Mouse (Mus musculus) heart, postnatal 0 days (tissue): ENCODE measurements around the gene Cpm. TPM values are rescaled to one million over a fixed set of nuclear protein-coding genes. Genes with fewer than 3 reads are reported as not detected.
"Not testable (repeated sequence)": the region's sequence is repeated elsewhere in the genome, so short reads cannot be mapped to it uniquely, and the experiment has no call there.

Experiments used
- ATAC-seq: fragments of 200-750 bp; cut with Nextera tagmentation; 2 replicates; pipeline ENCODE4 v1.8.0; 2017; ENCODE audit warnings: low read depth, moderate number of reproducible peaks, moderate library complexity; ENCODE audit not compliant: insufficient read depth
- DNase-seq: peaks from one replicate; pipeline ENCODE4 v3.0.0-alpha.2; 2016; ENCODE audit warnings: low spot score
- H3K27ac ChIP-seq: fragments of 300-500 bp; sonication (generic); 2 replicates; pipeline ENCODE4 v1.5.1; 2014; ENCODE audit warnings: low read depth, mild to moderate bottlenecking
- H3K27me3 ChIP-seq: fragments of 300-500 bp; sonication (generic); 2 replicates; pipeline ENCODE4 v1.6.1; 2014; ENCODE audit warnings: low read length, mixed read lengths; ENCODE audit not compliant: control insufficient read depth, insufficient read depth
- H3K36me3 ChIP-seq: fragments of 300-500 bp; sonication (generic); replicated peaks from 2 replicates; pipeline ENCODE4 v1.6.1; 2014; ENCODE audit warnings: low read length, mixed read lengths; ENCODE audit not compliant: control insufficient read depth, insufficient read depth
- H3K4me1 ChIP-seq: fragments of 300-500 bp; sonication (generic); 2 replicates; pipeline ENCODE4 v1.6.1; 2014; ENCODE audit warnings: antibody characterized with exemption; ENCODE audit not compliant: control insufficient read depth, insufficient read depth
- H3K4me2 ChIP-seq: fragments of 300-500 bp; sonication (generic); 2 replicates; pipeline ENCODE4 v1.6.1; 2014; ENCODE audit warnings: low read depth, mild to moderate bottlenecking, low read length, moderate library complexity
- H3K4me3 ChIP-seq: fragments of 300-500 bp; sonication (generic); 2 replicates; pipeline ENCODE4 v1.5.1; 2014; ENCODE audit warnings: low read depth, low read length
- H3K9ac ChIP-seq: fragments of 300-500 bp; sonication (generic); replicated peaks from 2 replicates; pipeline ENCODE4 v1.6.1; 2014; ENCODE audit warnings: low read depth, low read length, mixed read lengths
- H3K9me3 ChIP-seq: fragments of 300-500 bp; sonication (generic); replicated peaks from 2 replicates; pipeline ENCODE4 v1.6.1; 2016; ENCODE audit warnings: low read length; ENCODE audit not compliant: control insufficient read depth
- CTCF ChIP-seq: IDR thresholded peaks from 2 replicates; pipeline ENCODE4 v1.5.1; 2016; ENCODE audit warnings: antibody characterized with exemption, control low read depth, low read depth
- EP300 ChIP-seq: IDR thresholded peaks from 2 replicates; pipeline ENCODE4 v1.6.1; 2016; ENCODE audit warnings: antibody characterized with exemption, low read depth
- WGBS: fragments of 180-500 bp; shearing (Covaris S2); extraction: QIAGEN DNeasy Blood & Tissue Kit; methylation state at CpG from one replicate; pipeline ENCODE4 v1.1.7; 2014; 5-methylcytosine and 5-hydroxymethylcytosine counted together
- polyA plus RNA-seq: library from polyadenylated mRNA; unstranded; fragments of >200 nt; fragmentation: Nextera tagmentation; extraction: Ambion mirVana; gene quantifications from 2 replicates; pipeline ENCODE4 v1.2.1, GENCODE M21; 2015
- total RNA-seq: library from RNA; depleted of rRNA; stranded (reverse); fragments of >200 nt; gene quantifications from 2 replicates; pipeline ENCODE4 v1.2.3, GENCODE M21; 2014; ENCODE audit warnings: low replicate concordance

Cpm gene
- total and polyA plus RNA-seq, 2 experiments from 2014 or later: 0.53 to 2.0 TPM

DNA sequence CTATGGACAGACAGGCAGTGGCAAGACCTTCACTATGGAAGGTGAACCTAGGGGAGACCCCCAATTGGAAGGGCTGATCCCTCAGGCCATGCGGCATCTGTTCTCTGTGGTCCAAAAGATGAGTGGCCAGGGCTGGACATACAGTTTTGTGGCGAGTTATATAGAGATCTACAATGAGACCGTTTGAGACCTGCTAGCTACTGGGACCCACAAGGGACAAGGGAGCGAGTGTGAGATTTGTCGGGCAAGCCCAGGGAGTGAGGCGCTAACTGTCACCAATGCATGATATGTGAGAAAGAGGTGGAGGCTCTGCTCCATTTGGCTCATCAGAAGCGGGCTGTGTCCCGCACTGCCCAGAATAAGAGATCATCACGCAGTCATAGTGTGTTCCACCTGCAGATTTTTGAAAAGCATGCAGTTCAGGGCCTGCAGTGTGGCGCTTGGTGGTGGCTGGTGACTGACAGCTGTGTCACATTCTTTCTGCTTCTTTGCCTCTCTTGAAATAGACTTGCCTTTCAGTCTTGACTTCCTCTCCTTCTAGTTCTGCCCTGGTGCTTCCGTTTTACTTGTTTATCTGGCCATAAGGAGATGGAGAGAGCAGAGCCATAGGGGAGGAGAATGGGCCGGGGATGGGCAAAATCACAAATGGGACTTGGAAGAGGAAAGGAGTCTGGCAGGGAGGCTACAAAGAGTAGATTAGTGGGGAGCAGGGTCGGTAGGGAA is 33.7 kb upstream of the Cpm start:
- Histone ChIP-seq H3K27me3 (no peaks in the 10 kb centered on the region), H3K4me2 (no peak overlapping the region), H3K27ac (no peak overlapping the region), H3K9me3 (no peaks in the 10 kb centered on the region), H3K4me3 (no peak overlapping the region), H3K9ac (no peak overlapping the region), H3K36me3 (no peaks in the 10 kb centered on the region), H3K4me1 (no peaks in the 10 kb centered on the region)
- DNase-seq (no peak), ATAC-seq (no peak)
- TF ChIP-seq CTCF (no peak), EP300 (no peak)
- 62% methylated on average over 13 of the region's 13 CpGs for WGBS

DNA sequence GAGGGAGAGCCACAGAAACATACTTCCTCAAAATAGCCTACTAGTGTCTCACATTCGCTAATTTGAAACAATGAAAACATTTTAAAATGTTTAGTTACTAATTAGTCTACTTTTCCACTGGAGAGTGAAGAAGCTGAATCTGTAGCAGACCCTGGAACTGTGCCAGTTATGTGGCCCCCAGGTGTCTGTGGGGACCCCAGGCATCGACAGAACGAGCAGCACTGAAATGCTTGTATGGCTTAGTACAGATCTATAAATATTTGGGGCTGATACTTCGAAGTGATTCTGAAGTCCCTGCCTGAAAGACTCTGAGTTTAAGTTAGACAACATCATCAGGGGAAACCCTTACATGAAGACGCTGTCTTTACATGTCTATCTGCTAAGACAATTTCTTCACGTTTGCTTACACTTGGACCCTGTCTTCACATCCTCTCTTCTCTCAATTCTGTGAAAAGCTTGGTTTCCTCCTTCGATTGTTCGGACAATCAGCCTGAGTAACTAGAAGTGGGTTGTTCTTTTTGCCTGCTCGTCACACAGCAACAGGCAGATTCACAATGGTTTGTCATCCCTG is 33.0 kb upstream of the Cpm start:
- Histone ChIP-seq H3K27ac (no peak overlapping the region), H3K36me3 (no peaks in the 10 kb centered on the region), H3K9me3 (no peaks in the 10 kb centered on the region), H3K9ac (no peak overlapping the region), H3K27me3 (no peaks in the 10 kb centered on the region), H3K4me1 (no peaks in the 10 kb centered on the region), H3K4me3 (no peak overlapping the region), H3K4me2 (no peak overlapping the region)
- ATAC-seq (no peak), DNase-seq (no peak)
- WGBS: 63% methylated on average over 9 of the region's 9 CpGs
- TF ChIP-seq CTCF (no peak), EP300 (no peak)

DNA sequence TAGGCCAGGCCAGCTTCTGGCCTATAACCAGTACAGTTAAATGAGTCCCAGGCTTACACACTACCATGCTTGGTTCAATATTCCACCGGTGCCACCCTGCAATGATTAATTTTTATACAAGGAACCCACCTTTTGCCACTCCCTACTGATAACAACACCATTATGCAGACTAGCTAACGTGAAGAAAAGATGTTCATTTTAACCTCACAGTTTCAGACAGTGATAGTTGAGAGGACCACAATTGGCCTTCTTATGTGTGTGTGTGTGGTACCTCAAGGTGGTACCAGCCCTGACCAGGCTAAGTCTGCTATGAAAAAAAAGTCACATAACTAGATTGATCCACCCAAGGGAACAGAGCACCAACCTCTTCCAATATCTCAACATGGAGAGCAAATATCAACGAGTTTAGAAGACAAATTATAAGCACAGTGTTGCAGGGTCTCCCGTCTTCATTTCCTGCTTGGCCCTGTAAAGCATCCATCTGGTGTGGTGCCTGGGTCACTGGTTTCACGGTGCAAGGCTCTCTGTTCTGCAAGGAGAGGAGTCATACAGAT is 32.5 kb upstream of the Cpm start:
- no peak overlapping the region for H3K4me2 ChIP-seq
- no peak for TF ChIP-seq EP300
- no peak for TF ChIP-seq CTCF
- no peaks in the 10 kb centered on the region for H3K4me1 ChIP-seq
- no peak overlapping the region for H3K4me3 ChIP-seq
- no peaks in the 10 kb centered on the region for H3K9me3 ChIP-seq
- H3K27me3 ChIP-seq: no peaks in the 10 kb centered on the region
- no peak overlapping the region for H3K9ac ChIP-seq
- DNase-seq (no peak), ATAC-seq (no peak)
- no peaks in the 10 kb centered on the region for H3K36me3 ChIP-seq
- 69% methylated on average over 5 of the region's 5 CpGs for WGBS
- H3K27ac ChIP-seq: no peak overlapping the region

- not testable (repeated sequence) for H3K36me3 ChIP-seq, H3K4me2 ChIP-seq, H3K4me3 ChIP-seq, ATAC-seq, H3K27ac ChIP-seq, H3K27me3 ChIP-seq, DNase-seq, H3K4me1 ChIP-seq, H3K9me3 ChIP-seq, H3K9ac ChIP-seq
- 86% methylated on average over 16 of the region's 16 CpGs for WGBS
Observed at GRCm38 (mm10) chr10:117597371-117598265, 31.7 kb upstream of the Cpm start.

DNA sequence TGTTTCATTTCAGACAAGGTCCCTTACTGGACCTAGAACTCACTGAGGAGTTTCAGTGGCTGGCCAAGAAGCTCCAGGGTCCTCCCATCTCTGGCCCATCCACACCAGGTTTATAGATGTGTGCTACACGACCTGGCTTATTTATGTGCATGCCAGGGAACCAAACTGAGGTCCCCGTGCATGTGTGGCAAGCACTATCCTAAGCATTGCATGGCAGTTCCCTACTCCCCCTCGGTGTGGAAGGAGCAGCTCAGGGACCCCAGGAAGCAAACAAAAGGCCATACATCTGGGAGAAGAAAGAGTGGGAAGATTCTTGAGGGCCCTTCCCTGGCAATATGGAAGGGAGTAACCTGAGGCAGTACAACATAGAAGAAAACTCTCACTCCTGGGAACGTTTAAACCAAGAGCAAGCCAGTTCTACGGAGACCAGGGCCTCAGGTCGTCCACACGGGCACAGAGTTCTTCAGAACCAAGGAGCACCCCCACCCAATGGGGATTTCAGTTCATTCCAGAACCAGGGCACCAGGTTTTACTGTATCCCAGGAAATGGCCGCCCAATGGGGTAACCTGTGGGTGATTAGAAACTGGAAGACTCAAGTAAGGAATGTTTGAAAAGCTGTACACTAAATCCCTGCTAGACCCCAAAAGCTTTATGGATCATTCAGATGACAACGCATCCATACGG is 30.9 kb upstream of the Cpm start:
- DNase-seq (no peak), ATAC-seq (no peak)
- Histone ChIP-seq H3K9me3 (no peaks in the 10 kb centered on the region), H3K9ac (no peak overlapping the region), H3K27me3 (no peaks in the 10 kb centered on the region), H3K4me3 (no peak overlapping the region), H3K4me1 (no peaks in the 10 kb centered on the region), H3K27ac (no peak overlapping the region), H3K4me2 (no peak overlapping the region), H3K36me3 (no peaks in the 10 kb centered on the region)
- TF ChIP-seq EP300 (no peak), CTCF (no peak)
- 82% methylated on average over 10 of the region's 10 CpGs for WGBS

GRCm38 (mm10) chr10:117598951-117599572 is 30.2 kb upstream of the Cpm start:
- H3K27me3 ChIP-seq, ATAC-seq, H3K4me2 ChIP-seq, H3K4me3 ChIP-seq, DNase-seq, H3K9me3 ChIP-seq, H3K36me3 ChIP-seq, H3K4me1 ChIP-seq, H3K27ac ChIP-seq, H3K9ac ChIP-seq: not testable (repeated sequence)
- 81% methylated on average over 8 of the region's 8 CpGs for WGBS
